Mouse (Mus musculus) neural tube, embryonic 10.5 days (tissue): Measurements from ENCODE around the gene Zfp661.

Source experiments
- DNase-seq: peaks from one replicate; pipeline ENCODE4 v3.0.0-alpha.2; 2017; ENCODE audit warnings: low spot score; ENCODE audit errors: extremely low spot score

Zfp661 gene

GRCm38 (mm10) chr2:127551078-127551477 lies 35.8 kb downstream of the Zfp661 start:
- DNase-seq = no peak

- DNase-seq = no peak
These were observed 36.4 kb downstream of the Zfp661 start for GRCm38 (mm10) chr2:127550446-127550845.

- no peak for DNase-seq
These were observed 37.2 kb downstream of the Zfp661 start for GRCm38 (mm10) chr2:127549711-127550110.

- no peak for DNase-seq
These were observed 38.4 kb downstream of the Zfp661 start for GRCm38 (mm10) chr2:127548342-127549074.

- no peak for DNase-seq
These were observed 45.2 kb downstream of the Zfp661 start for GRCm38 (mm10) chr2:127541697-127542096.

GRCm38 (mm10) chr2:127541185-127541584 lies 45.7 kb downstream of the Zfp661 start, which contains the start of gene Prom2:
Prom2 (minus strand) TSS chr2:127541467.
- no peak for DNase-seq

GRCm38 (mm10) chr2:127539494-127539893 lies 47.4 kb downstream of the Zfp661 start:
- no peak for DNase-seq

GRCm38 (mm10) chr2:127537548-127537947 lies 49.3 kb downstream of the Zfp661 start:
- no peak for DNase-seq

GRCm38 (mm10) chr2:127535363-127535762 lies 51.5 kb downstream of the Zfp661 start:
- no peak for DNase-seq

GRCm38 (mm10) chr2:127532379-127532778 lies 54.5 kb downstream of the Zfp661 start:
- DNase-seq = peak; percentile 43

GRCm38 (mm10) chr2:127531592-127531991 lies 55.3 kb downstream of the Zfp661 start:
- no peak for DNase-seq

- no peak for DNase-seq
These were observed 56.5 kb downstream of the Zfp661 start for GRCm38 (mm10) chr2:127530418-127530817.

GRCm38 (mm10) chr2:127525004-127525775 lies 61.7 kb downstream of the Zfp661 start:
- DNase-seq = no peak
